Mouse (Mus musculus) liver, embryonic 14.5 days (tissue): Measurements from ENCODE around the gene Fut1.

Experiments
- CTCF ChIP-seq: IDR thresholded peaks from 2 replicates; pipeline ENCODE4 v1.5.1; 2016; ENCODE audit warnings: antibody characterized with exemption, low read depth, control low read depth
- EP300 ChIP-seq: IDR thresholded peaks from 2 replicates; pipeline ENCODE4 v1.6.1; 2016; ENCODE audit warnings: antibody characterized with exemption, low read depth

- no peak for TF ChIP-seq CTCF
- TF ChIP-seq EP300 = no peak
Measured at GRCm38 (mm10) chr7:45638623-45639401, 21.7 kb downstream of the Fut1 start.
